Mouse (Mus musculus) lung, postnatal 0 days (tissue): Measurements from ENCODE around the gene Bfsp1. TPM values are rescaled to one million over a fixed set of nuclear protein-coding genes. Genes with fewer than 3 reads are reported as not detected.

Experiments
- ATAC-seq: fragments of 200-750 bp; cut with Nextera tagmentation; 2 replicates; pipeline ENCODE4 v1.8.0; 2017; ENCODE audit warnings: moderate library complexity
- DNase-seq: peaks from one replicate; pipeline ENCODE4 v3.0.0-alpha.2; 2016; ENCODE audit warnings: low spot score
- H3K27ac ChIP-seq: fragments of 300-500 bp; sonication (generic); 2 replicates; pipeline ENCODE4 v1.5.1; 2014; ENCODE audit warnings: antibody characterized with exemption, mild to moderate bottlenecking, low read length, mixed read lengths
- H3K27me3 ChIP-seq: fragments of 300-500 bp; sonication (generic); replicated peaks from 2 replicates; pipeline ENCODE4 v1.6.1; 2014; ENCODE audit warnings: low read length, mixed read lengths; ENCODE audit not compliant: insufficient read depth
- H3K36me3 ChIP-seq: fragments of 300-500 bp; sonication (generic); 2 replicates; pipeline ENCODE4 v1.6.1; 2014; ENCODE audit warnings: low read length, mixed read lengths; ENCODE audit not compliant: insufficient read depth
- H3K4me1 ChIP-seq: fragments of 300-500 bp; sonication (generic); 2 replicates; pipeline ENCODE4 v1.6.1; 2014; ENCODE audit warnings: antibody characterized with exemption, low read depth, low read length, mixed read lengths; ENCODE audit not compliant: insufficient read depth
- H3K4me2 ChIP-seq: fragments of 300-500 bp; sonication (generic); replicated peaks from 2 replicates; pipeline ENCODE4 v1.6.1; 2014; ENCODE audit warnings: low read depth, mild to moderate bottlenecking, low read length, moderate library complexity, mixed read lengths
- H3K4me3 ChIP-seq: fragments of 300-500 bp; sonication (generic); 2 replicates; pipeline ENCODE4 v1.5.1; 2014; ENCODE audit warnings: low read depth, low read length
- H3K9ac ChIP-seq: fragments of 300-500 bp; sonication (generic); replicated peaks from 2 replicates; pipeline ENCODE4 v1.6.1; 2014; ENCODE audit warnings: low read depth, mild to moderate bottlenecking
- H3K9me3 ChIP-seq: fragments of 300-500 bp; sonication (generic); 2 replicates; pipeline ENCODE4 v1.6.1; 2016; ENCODE audit warnings: low read length, mixed read lengths
- CTCF ChIP-seq: IDR thresholded peaks from 2 replicates; pipeline ENCODE4 v1.5.1; 2016; ENCODE audit warnings: antibody characterized with exemption, mild to moderate bottlenecking
- EP300 ChIP-seq: IDR thresholded peaks from 2 replicates; pipeline ENCODE4 v1.6.1; 2016; ENCODE audit warnings: antibody characterized with exemption, mild to moderate bottlenecking, control low read depth
- WGBS: fragments of 180-500 bp; shearing (Covaris S2); extraction: QIAGEN DNeasy Blood & Tissue Kit; methylation state at CpG from one replicate; pipeline ENCODE4 v1.1.7; 2014; 5-methylcytosine and 5-hydroxymethylcytosine counted together
- polyA plus RNA-seq: library from polyadenylated mRNA; unstranded; fragments of >200 nt; fragmentation: Nextera tagmentation; extraction: Ambion mirVana; gene quantifications from 2 replicates; pipeline ENCODE4 v1.2.1, GENCODE M21; 2015

Bfsp1 gene
- polyA plus RNA-seq, 1 experiment from 2014 or later, result 4.7 TPM

DNA sequence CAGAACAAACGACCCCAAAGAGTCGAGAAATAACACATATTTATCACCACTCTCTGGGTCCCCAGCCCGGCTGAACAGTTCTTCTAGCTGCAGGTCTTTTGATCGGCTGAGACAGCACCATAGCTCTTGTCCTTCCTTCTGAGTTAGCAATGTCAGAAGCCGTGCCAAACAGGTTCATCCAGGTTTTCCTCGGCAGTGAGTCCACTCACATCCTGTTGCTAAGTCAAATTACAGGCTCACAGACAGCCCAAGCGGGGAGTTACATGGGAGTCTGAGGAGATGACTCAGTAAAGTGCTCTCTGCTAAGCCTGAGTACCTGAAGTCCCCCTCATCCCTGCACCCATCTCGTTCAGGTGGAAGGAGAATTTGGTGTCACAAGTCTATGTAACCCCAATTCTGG lies 1.6 kb upstream of the Bfsp1 start:
- H3K4me1 ChIP-seq, result 0 out of 2 replicates have a peak, but pooled peaks cover 4% of the 10 kb centered on the region
- no peak overlapping the region for H3K4me2 ChIP-seq
- no peak for ATAC-seq
- no peak for TF ChIP-seq CTCF
- TF ChIP-seq EP300, result no peak
- H3K36me3 ChIP-seq, result no peaks in the 10 kb centered on the region
- no peaks in the 10 kb centered on the region for H3K27me3 ChIP-seq
- DNase-seq, result peak; percentile 24
- no peak overlapping the region for H3K27ac ChIP-seq
- WGBS, result 43% methylated on average over 8 of the region's 8 CpGs
- no peaks in the 10 kb centered on the region for H3K9me3 ChIP-seq
- no peak overlapping the region for H3K4me3 ChIP-seq
- H3K9ac ChIP-seq, result no peak overlapping the region

DNA sequence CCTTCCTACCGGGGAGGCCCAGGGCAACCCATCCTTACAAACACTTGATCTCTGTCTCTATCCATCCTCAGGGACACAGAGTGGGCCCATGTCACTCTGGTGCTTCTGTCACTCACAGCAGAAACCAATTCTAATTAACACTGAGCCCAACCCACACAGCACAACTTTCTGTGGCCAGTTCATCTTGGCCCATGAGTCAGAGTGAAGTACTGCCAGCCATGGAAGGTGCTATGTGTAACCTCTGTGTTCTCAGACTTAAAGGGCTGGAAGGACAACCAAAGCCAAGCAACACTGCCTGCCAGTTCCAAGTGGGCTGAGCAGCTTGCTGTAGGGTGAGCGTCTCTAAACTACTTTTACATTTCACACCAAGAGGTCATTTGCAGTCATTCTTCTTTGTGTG lies 3.8 kb downstream of the Bfsp1 start:
- Histone ChIP-seq H3K4me2 (no peak overlapping the region), H3K27me3 (no peaks in the 10 kb centered on the region), H3K4me1 (0 out of 2 replicates have a peak, but pooled peaks cover 4% of the 10 kb centered on the region), H3K9ac (no peak overlapping the region), H3K27ac (no peak overlapping the region), H3K9me3 (no peaks in the 10 kb centered on the region), H3K4me3 (no peak overlapping the region), H3K36me3 (no peaks in the 10 kb centered on the region)
- TF ChIP-seq EP300 (no peak), CTCF (no peak)
- 81% methylated on average over 2 of the region's 2 CpGs for WGBS
- ATAC-seq (no peak), DNase-seq (no peak)

DNA sequence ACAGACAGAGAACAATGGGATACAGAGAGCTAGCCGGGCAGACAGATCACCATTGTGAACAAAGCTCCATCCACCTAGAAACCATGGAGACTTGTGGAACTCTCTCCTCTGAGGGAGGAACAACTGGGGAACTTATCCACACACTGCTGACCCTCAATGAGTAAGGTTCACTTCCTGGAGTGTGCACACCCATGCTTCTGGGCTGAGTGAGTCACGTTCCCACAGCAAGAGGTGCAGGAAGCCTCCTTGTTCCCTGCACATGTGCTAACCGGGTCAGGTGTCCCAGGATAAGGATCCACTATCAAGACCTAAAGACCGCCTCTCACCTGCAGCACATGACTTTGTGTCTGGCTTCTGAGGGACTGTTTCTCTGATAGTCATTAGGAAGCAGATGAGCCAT lies 9.5 kb downstream of the Bfsp1 start:
- peaks cover 18% of the 10 kb centered on the region for H3K4me1 ChIP-seq
- H3K4me2 ChIP-seq, result no peak overlapping the region
- peak; percentile 83 for ATAC-seq
- H3K27ac ChIP-seq, result peak overlapping the region; percentile 73
- WGBS, result 47% methylated on average over 4 of the region's 4 CpGs
- H3K4me3 ChIP-seq, result no peak overlapping the region
- H3K9ac ChIP-seq, result no peak overlapping the region
- no peaks in the 10 kb centered on the region for H3K27me3 ChIP-seq
- no peak for TF ChIP-seq CTCF
- peak; percentile 61 for TF ChIP-seq EP300
- no peaks in the 10 kb centered on the region for H3K36me3 ChIP-seq
- H3K9me3 ChIP-seq, result no peaks in the 10 kb centered on the region
- peak; percentile 75 for DNase-seq

DNA sequence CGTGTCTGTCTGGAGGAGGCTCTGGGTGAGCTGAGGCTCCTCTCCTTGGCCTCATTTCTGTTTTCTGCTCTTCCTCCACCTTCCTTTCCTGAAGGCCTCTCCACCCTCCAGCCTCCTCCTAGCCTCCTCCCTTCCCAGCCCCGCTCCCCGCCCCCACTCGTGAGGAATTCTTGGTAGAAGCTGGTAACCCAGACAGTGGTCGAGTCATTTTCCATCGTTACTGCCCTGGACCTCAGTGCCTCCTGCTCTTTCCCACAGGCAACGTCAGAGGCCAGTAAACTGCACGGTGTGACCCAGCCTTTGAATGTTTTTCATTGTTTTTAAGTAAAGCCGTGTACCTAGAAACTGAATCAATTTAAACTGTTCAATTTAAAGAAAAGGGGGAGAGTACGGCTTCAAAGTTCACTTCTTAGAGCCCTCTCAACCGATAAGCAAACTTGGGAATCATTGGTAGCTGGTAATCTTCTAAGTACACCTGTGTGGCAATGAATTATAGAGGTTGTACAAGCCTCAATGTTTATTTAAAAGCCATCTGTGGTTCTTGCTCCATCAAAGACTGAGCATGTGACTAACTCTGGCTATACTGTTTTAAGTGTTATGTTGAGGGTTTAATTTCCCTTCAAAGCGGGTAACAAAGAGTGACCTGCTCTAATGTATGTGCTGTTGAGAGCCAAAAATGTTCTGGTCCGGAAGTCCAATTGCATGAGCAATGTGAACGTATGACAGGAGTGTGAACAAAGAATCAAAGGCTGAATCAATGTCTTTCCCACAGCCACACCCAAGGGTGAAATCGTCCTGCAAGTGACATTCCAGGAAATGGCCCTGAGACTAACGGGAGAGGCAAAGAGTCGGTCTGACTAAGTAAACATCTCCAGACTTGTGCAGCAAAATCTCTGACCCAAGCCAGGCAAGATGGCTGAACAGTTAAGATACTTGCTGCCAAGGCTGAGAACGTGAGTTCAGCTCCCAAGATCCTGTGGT lies 10.4 kb downstream of the Bfsp1 start:
- Histone ChIP-seq H3K4me1 (peaks cover 18% of the 10 kb centered on the region), H3K27ac (peak overlapping the region; percentile 73), H3K9me3 (no peaks in the 10 kb centered on the region), H3K4me3 (no peak overlapping the region), H3K4me2 (no peak overlapping the region), H3K9ac (no peak overlapping the region), H3K36me3 (no peaks in the 10 kb centered on the region), H3K27me3 (no peaks in the 10 kb centered on the region)
- 25% methylated on average over 18 of the region's 18 CpGs for WGBS
- DNase-seq, result peak; percentile 73
- TF ChIP-seq CTCF (no peak), EP300 (peak; percentile 77)
- peak; percentile 72 for ATAC-seq

DNA sequence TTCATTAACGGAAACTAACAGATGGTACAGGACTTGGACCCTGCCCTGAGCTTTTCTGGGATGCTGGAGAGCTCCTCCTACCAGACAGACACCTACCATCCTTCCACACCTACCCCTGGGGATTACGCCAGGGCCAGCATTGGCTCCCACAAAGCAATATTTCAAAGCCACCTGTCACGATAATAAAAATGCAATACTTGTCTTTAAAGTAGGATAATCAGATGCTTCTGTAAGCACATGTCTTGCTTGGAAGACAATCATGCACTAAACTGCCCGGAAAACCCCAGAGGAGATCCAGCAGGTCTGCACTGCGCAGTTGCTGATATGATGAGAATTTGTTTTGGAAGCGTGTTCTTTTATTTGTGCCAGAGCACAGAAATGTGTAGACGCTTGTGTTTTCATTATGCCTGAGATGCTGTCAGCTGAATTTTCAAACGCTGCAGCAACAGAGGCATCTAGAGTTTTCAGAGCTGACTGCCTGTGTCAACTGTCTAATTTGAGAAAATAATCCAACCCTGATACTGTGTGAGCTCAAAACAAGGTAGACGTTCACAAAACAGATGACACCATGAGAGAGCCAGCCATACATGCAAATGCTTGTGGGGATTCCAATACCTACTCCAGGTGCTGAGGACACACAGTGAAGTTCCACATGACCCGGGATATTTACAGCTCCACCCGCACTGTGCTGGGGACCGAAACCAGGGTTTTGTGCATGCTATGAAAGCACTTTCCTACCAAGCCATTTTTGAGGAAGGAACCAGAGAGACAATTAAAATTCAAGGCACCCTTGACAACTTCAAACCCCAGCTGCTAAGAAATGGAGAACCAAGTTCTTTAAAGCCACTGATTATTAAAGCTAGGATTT lies 11.4 kb downstream of the Bfsp1 start:
- no peak for DNase-seq
- Histone ChIP-seq H3K9ac (no peak overlapping the region), H3K9me3 (no peaks in the 10 kb centered on the region), H3K4me3 (no peak overlapping the region), H3K27me3 (no peaks in the 10 kb centered on the region), H3K4me1 (peaks cover 25% of the 10 kb centered on the region), H3K36me3 (no peaks in the 10 kb centered on the region), H3K27ac (peak overlapping the region; percentile 73; the same call in 1 of the 2 replicates), H3K4me2 (no peak overlapping the region)
- WGBS, result 70% methylated on average over 12 of the region's 12 CpGs
- ATAC-seq, result no peak
- TF ChIP-seq EP300 (no peak), CTCF (no peak)

DNA sequence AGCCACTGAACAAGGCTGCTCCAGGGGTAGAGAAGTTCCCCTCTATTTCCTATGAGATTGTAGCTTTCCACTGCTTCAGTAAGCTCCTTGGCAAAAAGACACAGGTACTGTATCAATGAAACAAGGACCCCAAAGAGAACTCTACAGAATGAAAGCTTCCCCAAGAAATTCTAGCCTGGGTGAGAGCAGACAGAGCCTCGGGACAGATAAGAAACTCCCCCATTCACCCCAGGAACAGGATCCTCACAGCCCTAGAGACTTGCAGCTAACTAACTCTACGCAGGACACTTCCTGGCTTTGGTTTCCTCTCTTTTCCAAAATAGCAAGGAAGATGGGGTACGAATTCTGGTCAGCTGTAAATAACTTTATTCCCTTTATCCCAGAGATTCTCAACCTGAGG lies 15.7 kb downstream of the Bfsp1 start:
- TF ChIP-seq CTCF, result no peak
- TF ChIP-seq EP300, result no peak
- H3K27ac ChIP-seq, result peak overlapping the region; percentile 82
- 50% methylated on average over 3 of the region's 3 CpGs for WGBS
- peaks cover 19% of the 10 kb centered on the region for H3K4me1 ChIP-seq
- H3K4me2 ChIP-seq, result no peak overlapping the region
- ATAC-seq (no peak), DNase-seq (no peak)
- H3K9ac ChIP-seq, result no peak overlapping the region
- no peaks in the 10 kb centered on the region for H3K9me3 ChIP-seq
- H3K27me3 ChIP-seq, result no peaks in the 10 kb centered on the region
- H3K36me3 ChIP-seq, result no peaks in the 10 kb centered on the region
- H3K4me3 ChIP-seq, result no peak overlapping the region
